Mouse (Mus musculus) olfactory bulb, adult 2 months (tissue): ENCODE data around the gene Ndufaf3.
A peak's percentile ranks its signal among the peaks of the same experiment; 100 is the strongest.

Source experiments
- CTCF ChIP-seq: fragments of 200-500 bp; IDR thresholded peaks from 2 replicates; pipeline ENCODE4 v1.5.1; 2012; ENCODE audit warnings: low read depth, mild to moderate bottlenecking, low read length, moderate library complexity; ENCODE audit not compliant: insufficient read depth
- POLR2A ChIP-seq: fragments of 200-500 bp; IDR thresholded peaks from 2 replicates; pipeline ENCODE4 v1.6.1; 2012; ENCODE audit warnings: mild to moderate bottlenecking, low read depth, low read length, moderate library complexity; ENCODE audit not compliant: insufficient read depth

DNA sequence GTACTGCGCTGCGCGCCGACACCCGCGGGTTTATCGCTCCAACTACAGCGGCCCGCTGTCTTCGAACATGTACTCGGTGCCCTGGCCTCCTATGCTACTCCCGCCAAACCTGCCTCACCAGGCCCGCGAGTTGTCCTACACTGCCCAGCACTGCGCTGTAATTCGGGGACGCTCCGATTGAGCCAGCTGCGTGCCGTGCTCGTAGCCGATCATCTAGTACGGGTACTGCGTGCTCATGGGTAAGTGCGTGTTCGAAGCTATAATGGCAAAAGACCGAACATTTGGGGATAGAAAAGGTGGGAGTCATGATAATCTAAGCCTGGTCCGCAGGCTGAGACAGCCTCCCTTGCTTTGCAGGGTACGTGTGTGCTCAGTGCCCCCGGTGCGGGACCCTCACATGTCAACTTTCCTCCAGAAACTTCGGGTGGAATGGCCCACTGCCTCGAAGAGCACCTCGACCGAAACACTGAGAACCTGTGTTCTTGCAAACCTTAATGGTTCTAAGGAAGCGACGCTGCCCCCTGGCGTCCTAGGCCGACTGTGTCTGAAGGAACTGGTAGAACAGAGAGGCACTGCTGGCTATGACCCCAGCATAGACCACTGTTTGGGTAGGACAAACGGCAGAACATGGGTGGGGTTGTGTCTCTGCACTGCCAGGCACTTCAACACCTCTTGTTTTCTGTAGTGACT is 3.1 kb upstream of the Ndufaf3 start:
- TF ChIP-seq CTCF = peak; percentile 26; the same call in 1 of the 2 replicates
- TF ChIP-seq POLR2A = no peak
